Mouse (Mus musculus): ENCODE measurements around the gene Zfp12.

- TF ChIP-seq E2F4 (IDR thresholded peaks at IDR 0.05; ENCODE audit: insufficient read depth) (no peak), USF1 (IDR thresholded peaks at IDR 0.05; ENCODE audit: low read depth) (no peak), TCF12 (IDR thresholded peaks at IDR 0.05; ENCODE audit: insufficient read depth, poor library complexity, severe bottlenecking) (no peak), POLR2A (IDR thresholded peaks at IDR 0.05; ENCODE audit: insufficient read length, low read depth) (no peak), MAX (IDR thresholded peaks at IDR 0.05; ENCODE audit: low read depth) (no peak), MYOG (IDR thresholded peaks at IDR 0.05; ENCODE audit: control insufficient read depth in 1 of 3, insufficient read depth in 1 of 3, insufficient read length in 2 of 3, low read depth in 2 of 3) (no peak), POLR2AphosphoS2 (IDR thresholded peaks at IDR 0.05; ENCODE audit: insufficient read length, low read depth) (no peak), MYOD1 (IDR thresholded peaks at IDR 0.05; ENCODE audit: control insufficient read depth in 1 of 3, insufficient read length in 2 of 3, low read depth in 2 of 3) (no peak), TCF3 (IDR thresholded peaks at IDR 0.05; ENCODE audit: insufficient read length, low read depth) (no peak), CEBPB (IDR thresholded peaks at IDR 0.05; ENCODE audit: insufficient read depth, poor library complexity, severe bottlenecking) (no peak)
Measured at GRCm38 (mm10) chr5:143265409-143265808, 30.4 kb downstream of the Zfp12 start.

Data from myocyte (in vitro differentiated cells).